Mouse (Mus musculus) heart, adult 11 months (tissue): ENCODE measurements around the gene Rab14.
A peak's percentile ranks its signal among the peaks of the same experiment; 100 is the strongest.

ENCODE experiments used
- DNase-seq: peaks from one replicate; pipeline ENCODE4 v3.0.0; 2022

The Rab14 gene

DNA sequence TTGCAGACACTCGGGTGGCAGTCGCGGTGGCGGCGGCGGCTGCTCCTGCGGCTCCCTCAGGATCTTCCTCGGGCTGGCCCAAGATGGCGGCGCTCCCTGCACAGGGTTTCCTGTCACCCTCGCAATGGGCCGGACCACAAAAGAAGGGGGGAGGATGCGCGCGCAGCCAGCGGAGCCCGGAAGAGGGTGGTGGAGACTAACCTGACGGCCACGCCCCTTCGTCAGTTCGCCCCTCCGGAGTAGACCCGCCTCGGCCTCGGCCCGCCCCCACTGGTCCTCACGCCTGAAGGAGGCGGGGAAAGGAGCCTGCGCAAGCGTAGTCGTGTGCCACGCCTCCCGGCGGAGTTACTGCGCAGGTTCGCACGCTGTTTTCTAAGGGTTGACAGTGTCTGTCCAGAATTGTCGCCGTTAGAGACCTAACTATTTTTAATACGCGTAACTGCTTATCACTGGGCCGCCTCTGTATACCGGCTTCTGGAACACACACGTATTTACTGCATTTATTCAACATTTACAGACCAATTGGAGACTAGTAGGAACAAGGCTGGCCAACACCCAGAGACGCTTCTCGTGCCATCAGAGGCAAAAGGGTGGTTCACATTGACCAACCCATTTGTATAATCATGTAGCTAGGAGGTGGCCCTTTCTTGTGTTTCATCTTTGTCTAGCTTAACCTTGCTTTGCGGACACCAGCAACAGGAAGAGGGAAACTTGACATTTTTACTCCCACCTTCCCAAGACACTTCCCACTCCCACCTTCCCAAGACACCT is at the start of gene Rab14:
TSS of gene Rab14 (minus strand) at position 223 of the 771 bp plus-strand sequence.
- peak; percentile 100 for DNase-seq

DNA sequence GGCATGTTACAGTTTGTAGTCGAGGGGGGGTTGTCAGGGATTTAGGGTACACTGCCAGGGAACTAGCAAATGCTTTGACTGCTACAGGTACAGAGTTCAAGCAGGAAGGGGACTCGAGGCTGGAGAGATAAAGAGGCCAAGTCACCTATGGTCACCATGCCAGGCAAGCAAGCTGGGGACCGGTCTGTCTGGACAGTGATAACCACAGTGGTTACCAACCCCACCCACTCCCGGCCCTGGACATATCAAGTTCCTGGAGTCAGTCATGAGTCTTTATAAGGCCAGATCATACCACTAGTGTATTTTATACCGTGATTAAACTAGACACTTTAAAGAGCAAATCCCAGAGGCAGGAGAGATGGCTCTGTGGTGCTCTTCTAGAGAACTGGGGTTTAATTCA is 46.8 kb upstream of the Rab14 start:
- DNase-seq, result no peak

DNA sequence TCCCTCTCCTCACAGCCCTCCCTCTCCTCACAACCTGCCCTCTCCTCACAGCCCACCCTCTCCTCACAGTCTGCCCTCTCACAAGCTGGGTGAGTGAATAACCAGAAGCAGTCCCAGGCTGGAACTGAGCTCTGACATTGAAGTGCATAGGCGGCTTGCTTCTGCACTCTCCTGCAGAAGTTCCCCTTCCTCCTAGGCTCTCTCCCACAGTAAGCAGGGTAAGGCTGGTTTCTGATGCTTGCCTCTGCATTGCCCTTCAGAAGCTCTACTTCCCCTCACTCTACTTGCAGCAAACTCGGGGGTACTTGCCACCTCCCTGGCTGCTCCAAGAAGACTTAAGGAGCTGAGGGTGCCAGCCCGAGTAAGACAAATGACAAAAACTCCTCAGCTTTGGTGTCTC is 43.3 kb upstream of the Rab14 start:
- DNase-seq, result no peak

DNA sequence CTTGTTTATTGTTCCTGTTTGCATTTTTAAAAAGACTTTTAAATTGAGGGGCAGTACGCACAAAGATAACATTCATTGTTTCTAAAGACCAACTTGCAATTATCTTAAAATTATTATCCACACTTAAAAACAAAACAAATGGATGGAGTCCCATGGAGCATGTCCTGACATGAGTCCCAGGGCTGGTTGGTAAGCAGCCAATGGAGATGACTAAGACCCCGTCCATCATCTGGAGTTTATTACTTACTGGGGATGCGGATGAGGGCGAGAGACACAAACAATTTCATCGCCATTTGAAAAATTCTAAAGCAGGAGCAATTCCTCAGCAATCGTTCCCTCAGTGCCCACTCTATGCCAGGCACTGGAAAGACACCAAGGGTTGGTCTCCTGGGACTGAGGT is 34.1 kb upstream of the Rab14 start:
- DNase-seq, result no peak

DNA sequence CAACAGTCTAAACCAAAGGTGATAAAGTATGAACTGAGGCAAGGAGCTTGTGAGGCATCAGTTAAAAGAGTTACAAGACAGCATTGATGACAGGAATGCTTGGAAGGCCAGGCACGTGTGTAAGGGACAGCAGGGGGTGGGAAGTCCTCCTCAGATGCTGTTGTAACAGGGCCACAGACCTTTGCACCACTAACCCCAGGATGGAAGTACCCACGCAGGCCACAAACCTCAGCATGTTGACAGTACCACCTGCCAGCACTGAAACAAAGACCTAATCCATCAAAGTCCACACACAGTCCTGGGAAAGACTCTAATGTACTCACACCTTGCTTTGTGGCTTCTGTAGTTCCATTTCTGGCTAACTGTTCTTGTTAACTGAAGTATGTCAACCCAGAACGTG is 33.0 kb upstream of the Rab14 start:
- no peak for DNase-seq

DNA sequence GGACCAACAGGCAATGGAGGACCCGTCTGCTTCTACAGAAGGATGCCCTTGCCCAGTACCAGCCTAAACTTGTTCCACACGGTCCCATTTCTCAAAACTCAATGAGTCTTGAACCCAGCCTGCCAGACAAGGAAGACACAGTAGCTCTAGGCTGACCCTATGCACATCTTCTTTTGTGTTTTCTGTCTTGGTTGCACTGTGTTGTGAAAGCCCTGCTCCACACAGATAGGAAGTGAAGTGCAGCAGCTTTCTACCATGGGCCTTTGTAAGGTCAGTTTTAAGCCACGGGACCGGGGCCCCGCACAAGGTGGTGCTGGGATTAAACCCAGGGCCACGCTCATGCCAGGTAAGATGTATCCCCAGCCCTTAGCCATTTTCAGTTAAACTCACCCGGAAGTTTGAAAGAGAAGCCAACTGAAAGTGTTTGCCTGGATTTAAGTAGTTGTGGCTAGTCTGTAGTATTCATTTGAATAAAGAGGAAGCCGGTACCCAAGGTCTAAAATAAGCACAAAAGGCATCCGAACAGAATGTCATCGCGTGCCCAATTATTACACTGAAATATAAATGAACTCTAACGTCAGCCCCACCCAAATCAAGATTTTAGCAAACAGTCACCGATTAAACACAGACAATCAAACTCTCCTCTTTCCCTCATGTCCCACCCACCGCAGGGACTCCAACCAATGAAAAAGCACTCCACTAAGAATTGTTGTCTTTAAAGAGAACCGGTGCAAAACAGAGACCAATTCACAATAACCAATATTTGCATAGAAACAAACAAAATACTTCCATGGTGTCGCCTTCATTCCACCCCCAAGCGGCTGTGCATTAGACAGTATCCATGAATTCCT is 31.9 kb upstream of the Rab14 start:
- no peak for DNase-seq

DNA sequence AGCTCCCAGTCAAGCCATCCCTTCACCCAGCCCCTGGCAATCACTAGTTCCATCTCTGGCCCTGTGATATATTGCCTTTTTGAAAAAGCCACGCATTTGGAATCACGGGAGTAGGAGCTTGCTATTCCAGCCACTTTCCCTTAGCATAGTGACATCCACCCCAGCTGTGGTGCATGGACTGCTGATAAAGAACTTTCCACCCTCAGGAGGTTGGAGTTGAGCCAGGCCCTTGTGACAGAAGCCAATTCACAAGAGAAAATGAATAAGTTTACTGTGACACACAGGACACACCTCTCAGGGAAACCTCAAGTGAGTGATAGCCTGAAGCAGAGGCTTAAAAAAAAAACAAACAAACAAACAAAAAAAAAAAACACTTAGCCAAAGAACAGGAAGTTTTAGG is 31.0 kb upstream of the Rab14 start:
- peak; percentile 95 for DNase-seq

DNA sequence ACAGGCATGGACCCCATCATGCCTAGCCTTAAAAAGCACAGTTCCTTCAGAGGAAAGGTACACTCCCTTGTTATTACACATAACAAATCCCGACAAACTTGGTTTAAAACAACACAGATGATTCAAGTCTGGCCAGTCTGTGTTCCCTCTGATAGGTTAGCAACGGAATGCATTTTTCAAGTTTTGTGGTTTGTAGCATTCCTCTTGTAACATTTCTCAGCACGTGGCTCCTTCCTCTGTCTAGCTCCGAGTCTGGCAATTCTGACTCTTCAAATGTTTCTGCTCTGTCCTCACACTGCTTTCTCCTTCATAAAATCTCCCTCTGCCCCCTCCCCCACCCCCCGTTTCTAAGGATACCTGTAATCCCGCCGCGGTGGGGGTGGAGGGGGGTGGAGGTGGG is 29.3 kb upstream of the Rab14 start:
- no peak for DNase-seq

DNA sequence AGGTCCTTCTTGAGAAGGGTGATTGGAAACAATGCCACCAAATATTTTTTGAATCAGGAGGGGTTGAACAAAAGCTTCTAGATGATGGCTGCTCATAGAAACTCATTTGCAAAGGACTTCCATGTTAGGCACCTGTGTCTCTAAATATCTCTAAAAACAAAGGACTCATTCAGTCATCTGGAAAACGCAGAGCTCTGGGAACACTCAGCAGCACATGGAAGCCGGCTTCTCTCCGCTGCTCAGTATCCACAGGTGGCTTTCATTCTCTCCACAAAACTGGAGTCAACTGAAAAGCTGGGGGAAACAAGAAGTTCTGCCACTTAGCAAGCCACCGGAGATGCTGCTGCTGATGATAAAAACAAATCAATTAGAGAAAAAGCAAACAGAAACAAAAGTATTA is 27.2 kb upstream of the Rab14 start:
- DNase-seq, result no peak

DNA sequence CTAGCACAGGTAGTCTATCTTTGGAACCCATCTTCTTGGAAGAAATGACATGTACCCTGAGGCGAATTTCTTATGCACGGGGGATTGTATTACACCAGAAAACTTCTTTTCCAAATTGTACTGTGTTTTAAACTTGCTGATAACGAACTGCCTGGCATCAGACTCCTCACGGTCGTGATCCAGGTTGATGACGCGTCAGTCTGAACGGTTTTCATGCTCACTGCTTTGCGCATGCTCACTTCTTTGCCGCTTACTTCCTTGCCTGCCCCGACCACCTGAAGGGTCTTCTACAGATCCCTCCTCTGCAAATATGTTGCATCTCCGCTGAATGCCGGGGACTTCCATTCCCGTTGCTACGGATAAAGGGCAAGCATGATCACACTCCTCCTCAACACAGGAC is 23.4 kb upstream of the Rab14 start:
- no peak for DNase-seq

DNA sequence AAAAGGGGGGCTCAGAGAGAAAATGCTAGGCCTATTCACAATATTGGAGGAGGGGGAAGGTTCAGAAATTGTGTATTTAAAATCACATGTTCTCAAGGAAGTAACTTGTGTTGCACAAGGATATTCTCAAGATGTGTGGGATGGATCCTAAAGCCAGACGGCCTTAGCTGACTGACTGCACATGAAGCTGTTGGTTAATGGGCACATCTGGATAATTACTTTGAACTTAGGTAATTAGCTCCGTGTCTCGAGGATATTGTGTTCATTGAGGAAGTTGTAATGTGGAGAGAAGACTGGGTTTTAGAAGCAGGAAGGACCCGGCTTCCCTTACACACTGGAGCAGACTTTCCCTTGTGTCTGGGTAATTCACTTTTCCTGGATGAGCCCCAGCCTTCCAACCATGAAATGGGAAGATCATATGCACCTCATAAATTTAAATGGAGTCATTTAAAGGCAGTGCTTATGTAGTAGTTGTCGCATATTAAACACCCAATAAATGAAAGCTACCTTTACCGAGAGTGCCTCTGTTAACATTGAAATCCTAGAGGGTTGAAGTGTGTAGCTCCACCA is 22.0 kb upstream of the Rab14 start:
- DNase-seq, result no peak

DNA sequence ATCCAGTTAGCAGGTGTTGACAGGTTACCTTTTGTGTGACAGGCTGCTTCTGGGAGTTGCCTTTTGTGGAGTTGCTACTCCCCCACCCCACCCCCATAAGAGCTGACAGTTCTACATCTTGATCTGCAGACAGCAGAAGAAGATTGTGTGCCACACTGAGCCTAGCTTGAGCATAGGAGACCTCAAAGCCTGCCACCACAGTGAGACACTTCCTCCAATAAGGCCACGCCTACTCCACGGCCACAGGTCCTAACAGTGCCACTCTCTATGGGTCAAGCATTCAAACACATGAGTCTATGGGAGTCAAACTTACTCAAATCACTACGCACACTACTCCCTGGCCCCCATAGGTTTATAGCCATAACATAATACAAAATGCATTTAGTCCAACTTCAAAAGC is 17.8 kb upstream of the Rab14 start:
- DNase-seq, result peak; percentile 83

DNA sequence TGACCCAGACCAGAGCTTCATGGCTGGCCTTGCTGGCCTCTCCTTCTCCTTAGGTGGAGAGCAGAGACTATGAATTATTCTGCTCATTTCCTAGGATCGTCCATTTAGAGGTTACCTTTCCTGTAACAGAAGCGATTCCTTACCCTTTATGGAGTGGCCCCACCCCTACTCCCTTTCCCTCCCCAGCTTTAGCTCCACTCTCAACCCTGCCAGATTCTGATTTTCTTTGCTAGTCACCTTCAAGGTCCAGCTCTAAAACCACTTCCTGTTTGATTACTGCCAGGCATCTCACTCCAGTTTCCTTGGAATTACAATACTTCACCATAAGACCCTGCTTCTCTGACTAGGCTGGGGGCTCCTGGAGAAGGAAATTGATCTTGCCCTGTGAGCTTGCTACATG is 15.8 kb upstream of the Rab14 start:
- DNase-seq, result no peak

DNA sequence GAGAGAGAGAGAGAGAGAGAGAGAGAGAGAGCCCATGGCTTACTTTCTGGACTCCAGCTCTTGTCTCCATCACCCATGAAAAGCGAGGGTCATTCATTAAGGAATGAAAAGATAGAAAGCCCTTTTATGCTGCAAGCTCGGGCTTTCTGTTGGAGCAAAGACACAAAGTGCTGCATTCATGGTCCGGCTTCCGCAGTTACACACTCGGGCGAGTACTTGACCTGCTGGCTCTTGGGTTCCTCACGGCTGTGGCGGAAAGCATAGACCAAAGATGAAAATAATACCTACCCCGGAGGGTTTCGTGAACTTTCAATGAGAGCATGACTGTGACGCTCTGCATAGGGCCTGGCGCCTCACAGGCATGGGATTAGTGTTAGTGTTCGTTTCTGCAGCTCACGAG is 14.4 kb upstream of the Rab14 start:
- peak; percentile 63 for DNase-seq

DNA sequence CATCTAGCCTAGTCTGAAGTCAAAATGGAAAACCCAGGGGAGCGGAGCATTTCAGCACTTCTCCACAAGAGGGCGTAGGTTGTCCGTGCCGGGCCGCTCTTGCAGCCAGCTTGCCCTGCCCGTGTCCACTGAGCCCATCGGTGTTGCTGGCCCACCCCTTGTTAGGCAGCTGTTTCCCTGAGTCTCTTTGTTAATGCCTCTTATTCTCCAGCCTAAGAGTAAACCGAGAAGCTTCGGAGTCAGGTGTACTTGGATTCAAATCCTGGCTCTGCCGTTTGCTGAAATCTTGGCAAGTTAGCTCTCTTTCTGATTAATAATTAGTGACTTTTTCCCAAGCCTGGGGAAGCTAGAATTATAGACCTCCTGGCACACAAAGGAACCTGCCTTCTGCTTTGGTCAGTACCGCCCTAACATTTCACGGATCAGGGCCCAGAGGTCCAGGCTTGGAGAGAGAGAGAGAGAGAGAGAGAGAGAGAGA is 14.0 kb upstream of the Rab14 start:
- peak; percentile 95 for DNase-seq

DNA sequence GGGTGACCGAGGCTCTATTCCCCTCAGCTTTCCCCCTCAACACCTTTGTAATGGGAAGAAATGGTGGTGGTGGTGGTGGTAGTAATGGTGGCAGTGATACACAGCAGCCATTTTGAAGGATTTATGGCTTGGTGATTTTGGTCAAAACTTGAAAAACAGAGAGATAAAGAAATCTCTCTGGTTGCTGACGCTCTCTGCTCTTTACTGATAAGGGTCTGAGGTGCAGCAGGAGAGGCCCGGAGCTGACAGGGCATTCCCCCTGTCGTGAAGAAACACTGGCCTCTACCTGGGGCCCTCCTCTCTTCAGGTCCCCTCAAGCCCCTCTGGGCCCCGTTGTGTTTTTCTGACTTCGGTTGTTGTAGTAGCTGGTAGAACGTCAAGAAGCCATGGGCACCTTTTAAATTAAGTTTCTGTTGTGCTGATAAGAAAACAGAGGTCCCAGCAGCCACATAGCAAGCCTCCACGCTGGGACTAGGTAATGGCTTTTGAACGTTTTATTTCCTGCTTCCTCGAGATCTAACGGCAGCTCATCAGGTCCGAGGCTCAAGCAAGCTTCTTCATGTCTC is 12.5 kb upstream of the Rab14 start:
- peak; percentile 74 for DNase-seq

DNA sequence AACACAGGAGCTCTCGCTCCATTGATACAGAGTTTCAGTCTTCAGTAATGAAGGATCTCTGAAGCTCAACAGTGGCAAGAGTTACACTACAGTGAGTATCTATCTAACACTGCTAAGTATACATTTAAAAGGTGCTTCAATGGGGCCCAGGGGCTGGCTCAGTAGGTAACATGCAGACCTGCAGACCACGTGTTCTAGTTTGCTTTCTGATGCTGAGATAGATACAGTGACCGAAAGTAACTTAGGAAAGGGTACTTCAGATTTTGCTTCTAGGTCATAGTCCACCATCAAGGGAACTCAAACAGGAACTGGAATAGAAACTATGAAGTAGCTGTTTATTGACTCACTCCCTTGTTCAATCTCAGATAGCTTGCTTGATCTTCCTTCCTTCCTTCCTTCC is 10.8 kb upstream of the Rab14 start:
- peak; percentile 43 for DNase-seq

DNA sequence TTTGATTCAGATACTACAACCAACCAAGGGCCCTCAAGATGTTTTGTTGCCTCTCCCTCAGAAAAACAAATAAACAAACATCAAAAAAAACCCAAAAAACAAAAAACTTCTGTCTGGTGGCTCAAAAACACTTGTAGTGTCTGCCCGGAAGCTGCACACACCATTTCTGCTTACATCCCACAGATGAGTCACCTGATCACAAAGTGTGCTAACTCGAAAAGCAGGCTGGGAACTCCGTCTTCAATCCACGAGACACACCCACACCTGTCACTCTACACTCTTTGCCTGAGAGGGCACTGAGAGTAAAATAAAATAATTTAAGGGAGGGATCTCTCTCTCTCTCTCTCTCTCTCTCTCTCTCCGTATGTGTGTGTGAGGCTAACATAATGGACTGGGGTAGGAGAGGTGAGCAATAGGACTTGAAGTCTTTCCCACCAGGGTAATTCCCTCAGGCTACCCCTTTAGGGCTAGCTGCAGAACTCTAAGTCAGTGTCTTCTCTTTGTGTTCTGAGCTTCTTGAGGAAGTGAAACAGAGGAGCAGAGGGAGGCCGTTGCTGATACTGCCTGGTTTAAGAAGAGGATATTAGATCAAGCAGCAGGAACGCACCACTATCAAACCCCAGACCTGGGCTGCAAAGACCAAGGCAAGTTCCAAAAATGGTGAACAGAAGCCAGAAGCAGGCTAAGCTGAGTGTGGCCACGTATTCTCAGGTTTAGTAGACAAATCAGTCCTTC is 8.2 kb upstream of the Rab14 start:
- peak; percentile 91 for DNase-seq

DNA sequence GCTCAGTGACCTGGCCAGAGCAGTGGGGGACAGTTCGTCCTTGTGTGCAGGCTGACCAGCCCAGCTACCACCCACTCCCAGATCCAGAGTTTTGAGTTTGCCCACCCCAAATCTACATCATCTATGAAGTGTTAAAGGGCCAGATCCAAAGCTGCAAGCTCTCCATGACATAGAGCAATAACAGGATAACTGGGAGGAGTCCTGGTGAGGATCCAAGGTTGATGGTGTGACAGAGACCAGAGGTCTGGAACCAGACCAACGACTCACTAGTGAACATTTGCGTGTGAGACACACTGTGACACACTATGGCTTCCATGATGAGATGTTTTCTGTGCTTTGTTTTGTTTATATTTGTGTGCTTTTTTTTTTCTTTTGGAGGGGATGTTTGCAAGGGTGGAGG is 7.1 kb upstream of the Rab14 start:
- peak; percentile 67 for DNase-seq

DNA sequence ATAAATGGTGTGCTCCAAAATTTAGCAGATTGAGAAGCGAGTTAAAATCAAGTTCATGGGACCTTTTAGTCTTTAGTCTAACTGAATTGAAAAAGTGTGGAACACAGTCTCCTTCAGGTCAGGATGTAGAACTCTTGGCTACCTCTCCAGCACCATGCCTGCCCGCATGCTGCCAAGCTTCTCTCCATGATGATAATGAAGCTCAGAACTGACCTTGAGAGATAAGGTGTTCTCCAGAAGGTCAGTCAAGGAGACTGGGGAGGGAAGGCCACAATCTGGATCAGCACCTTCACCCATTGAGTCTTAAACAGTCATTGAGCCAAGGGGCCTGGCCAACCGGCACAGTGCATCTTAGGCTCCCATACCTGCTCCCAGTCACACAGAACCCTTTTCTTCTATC is 5.8 kb upstream of the Rab14 start:
- peak; percentile 91 for DNase-seq

DNA sequence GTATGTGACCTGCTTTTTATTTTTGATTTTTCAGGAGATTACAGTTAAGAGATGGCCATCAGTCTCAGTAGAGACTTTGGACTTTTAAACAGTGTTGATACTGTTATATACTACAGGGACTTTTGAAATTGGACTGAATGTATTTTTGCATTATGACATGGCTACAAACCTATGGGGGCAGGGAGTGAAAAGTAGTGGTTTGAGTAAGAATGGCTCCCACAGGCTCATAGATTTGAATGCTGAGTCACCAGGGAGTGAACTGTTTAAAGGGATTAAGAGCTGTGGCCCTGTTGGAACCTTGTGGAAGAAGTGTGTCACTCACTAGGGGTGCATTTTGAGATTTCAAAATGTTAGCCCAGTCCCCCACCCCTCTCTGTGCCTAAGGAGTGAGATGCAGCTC is 2.8 kb upstream of the Rab14 start:
- DNase-seq, result peak; percentile 67

DNA sequence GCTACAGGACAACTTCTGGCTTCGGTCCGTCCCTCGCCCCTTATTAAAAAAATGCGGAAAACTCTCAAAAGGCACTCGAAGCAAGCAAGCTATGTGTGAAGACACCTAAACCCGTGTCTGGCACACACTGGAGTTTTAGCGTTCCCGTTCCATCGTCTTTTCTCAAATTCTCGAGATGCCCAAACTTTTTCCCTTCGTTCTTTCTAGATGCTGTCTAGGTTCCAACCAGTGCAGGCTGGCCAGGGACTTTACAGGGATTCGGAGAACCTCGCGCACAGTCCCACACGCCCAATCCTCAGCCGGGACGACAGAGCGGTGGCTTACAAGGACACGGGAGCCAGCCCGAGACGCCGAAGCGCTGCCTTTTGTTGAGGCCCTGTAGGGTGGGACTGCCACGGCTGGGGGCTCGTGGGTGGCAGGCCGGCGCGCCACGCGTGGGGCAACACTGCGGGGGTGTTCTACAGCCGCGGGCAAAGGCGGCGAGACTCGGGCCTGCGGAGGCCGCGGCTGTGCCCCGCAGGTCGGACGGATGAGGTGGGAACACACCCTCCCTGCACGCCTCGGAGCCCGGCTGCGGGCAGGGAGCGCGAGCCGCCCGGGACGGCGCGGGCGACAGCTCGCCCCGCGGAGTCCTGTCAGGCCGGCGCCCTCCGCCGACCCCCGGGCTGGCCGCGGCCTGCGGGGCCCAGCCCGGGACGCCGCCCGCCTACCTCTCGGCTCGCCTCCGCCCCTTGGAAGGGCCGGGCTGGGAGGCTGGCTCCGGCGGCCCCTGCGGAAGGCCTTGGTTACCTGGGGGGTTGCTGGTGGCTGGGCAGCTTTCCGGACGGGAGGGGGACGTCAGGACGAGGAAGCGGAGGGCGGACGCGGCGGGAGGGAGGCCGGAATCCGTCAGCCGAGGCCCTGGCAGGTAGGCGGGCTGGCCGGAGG is 686 bp downstream of the Rab14 start:
- no peak for DNase-seq
